Mouse (Mus musculus): ENCODE measurements at regions not wholly inside any gene's neighbourhood (a gene's known extent, or its start where the extent isn't known, plus 50 kb on each side); places are given as distances from the start of the nearest gene placed in this dataset.

- H3K27me3 ChIP-seq (ENCODE audit: control insufficient read depth, insufficient read depth, low read length), result no peaks in the 10 kb centered on the region
- no peaks in the 10 kb centered on the region for H3K4me1 ChIP-seq (ENCODE audit: control insufficient read depth, insufficient read depth, low read length)
- DNase-seq (ENCODE audit: low spot score) (no peak), ATAC-seq (ENCODE audit: insufficient number of reproducible peaks, low FRiP score, low TSS enrichment, low read depth) (no peak)
- no peaks in the 10 kb centered on the region for H3K9me3 ChIP-seq (ENCODE audit: control insufficient read depth, low read length)
- no peak overlapping the region for H3K4me2 ChIP-seq (ENCODE audit: low read depth, severe bottlenecking)
- no peaks in the 10 kb centered on the region for H3K36me3 ChIP-seq (ENCODE audit: control insufficient read depth, insufficient read depth, low read length)
- H3K4me3 ChIP-seq (ENCODE audit: low read depth, low read length), result no peak overlapping the region
- WGBS, result 86% methylated on average over 5 of the region's 5 CpGs
- no peak overlapping the region for H3K9ac ChIP-seq (ENCODE audit: low read length)
- no peak overlapping the region for H3K27ac ChIP-seq (replicated peaks; ENCODE audit: low read depth, low read length)
Measured at GRCm38 (mm10) chr9:91586635-91587034, 221.0 kb upstream of the Zic1 start.

- H3K27ac ChIP-seq (replicated peaks; ENCODE audit: low read depth, low read length), result no peak overlapping the region
- no peaks in the 10 kb centered on the region for H3K9me3 ChIP-seq (ENCODE audit: control insufficient read depth, low read length)
- no peaks in the 10 kb centered on the region for H3K4me1 ChIP-seq (ENCODE audit: control insufficient read depth, insufficient read depth, low read length)
- ATAC-seq (ENCODE audit: insufficient number of reproducible peaks, low FRiP score, low TSS enrichment, low read depth), result no peak
- no peaks in the 10 kb centered on the region for H3K36me3 ChIP-seq (ENCODE audit: control insufficient read depth, insufficient read depth, low read length)
- no peak for DNase-seq (ENCODE audit: low spot score)
- H3K4me3 ChIP-seq (ENCODE audit: low read depth, low read length), result no peak overlapping the region
- no peaks in the 10 kb centered on the region for H3K27me3 ChIP-seq (ENCODE audit: control insufficient read depth, insufficient read depth, low read length)
- H3K9ac ChIP-seq (ENCODE audit: low read length), result no peak overlapping the region
- no peak overlapping the region for H3K4me2 ChIP-seq (ENCODE audit: low read depth, severe bottlenecking)
Measured at GRCm38 (mm10) chr9:91574156-91574555, 208.5 kb upstream of the Zic1 start.

GRCm38 (mm10) chr9:91566006-91566641 is 200.5 kb upstream of the Zic1 start:
- no peaks in the 10 kb centered on the region for H3K4me1 ChIP-seq (ENCODE audit: control insufficient read depth, insufficient read depth, low read length)
- ATAC-seq (ENCODE audit: insufficient number of reproducible peaks, low FRiP score, low TSS enrichment, low read depth) (no peak), DNase-seq (ENCODE audit: low spot score) (no peak)
- no peak overlapping the region for H3K27ac ChIP-seq (replicated peaks; ENCODE audit: low read depth, low read length)
- no peak overlapping the region for H3K9ac ChIP-seq (ENCODE audit: low read length)
- H3K9me3 ChIP-seq (ENCODE audit: control insufficient read depth, low read length), result no peaks in the 10 kb centered on the region
- 61% methylated on average over 5 of the region's 5 CpGs for WGBS
- no peak overlapping the region for H3K4me3 ChIP-seq (ENCODE audit: low read depth, low read length)
- no peaks in the 10 kb centered on the region for H3K36me3 ChIP-seq (ENCODE audit: control insufficient read depth, insufficient read depth, low read length)
- H3K27me3 ChIP-seq (ENCODE audit: control insufficient read depth, insufficient read depth, low read length), result no peaks in the 10 kb centered on the region
- H3K4me2 ChIP-seq (ENCODE audit: low read depth, severe bottlenecking), result no peak overlapping the region

GRCm38 (mm10) chr9:91561331-91561730 is 195.7 kb upstream of the Zic1 start:
- H3K4me1 ChIP-seq (ENCODE audit: control insufficient read depth, insufficient read depth, low read length), result no peaks in the 10 kb centered on the region
- no peak overlapping the region for H3K4me2 ChIP-seq (ENCODE audit: low read depth, severe bottlenecking)
- no peaks in the 10 kb centered on the region for H3K36me3 ChIP-seq (ENCODE audit: control insufficient read depth, insufficient read depth, low read length)
- H3K9me3 ChIP-seq (ENCODE audit: control insufficient read depth, low read length), result no peaks in the 10 kb centered on the region
- H3K27ac ChIP-seq (replicated peaks; ENCODE audit: low read depth, low read length), result no peak overlapping the region
- no peak for DNase-seq (ENCODE audit: low spot score)
- no peaks in the 10 kb centered on the region for H3K27me3 ChIP-seq (ENCODE audit: control insufficient read depth, insufficient read depth, low read length)
- no peak overlapping the region for H3K9ac ChIP-seq (ENCODE audit: low read length)
- ATAC-seq (ENCODE audit: insufficient number of reproducible peaks, low FRiP score, low TSS enrichment, low read depth), result no peak
- WGBS, result 80% methylated on average over 2 of the region's 2 CpGs
- H3K4me3 ChIP-seq (ENCODE audit: low read depth, low read length), result no peak overlapping the region

GRCm38 (mm10) chr9:91559794-91560193 is 194.2 kb upstream of the Zic1 start:
- no peak overlapping the region for H3K4me3 ChIP-seq (ENCODE audit: low read depth, low read length)
- no peaks in the 10 kb centered on the region for H3K36me3 ChIP-seq (ENCODE audit: control insufficient read depth, insufficient read depth, low read length)
- no peak for ATAC-seq (ENCODE audit: insufficient number of reproducible peaks, low FRiP score, low TSS enrichment, low read depth)

GRCm38 (mm10) chr9:91547051-91547450 is 181.4 kb upstream of the Zic1 start:
- DNase-seq (ENCODE audit: low spot score) (no peak), ATAC-seq (ENCODE audit: insufficient number of reproducible peaks, low FRiP score, low TSS enrichment, low read depth) (no peak)
- Histone ChIP-seq H3K4me3 (ENCODE audit: low read depth, low read length) (no peak overlapping the region), H3K36me3 (ENCODE audit: control insufficient read depth, insufficient read depth, low read length) (no peaks in the 10 kb centered on the region), H3K9ac (ENCODE audit: low read length) (no peak overlapping the region), H3K27ac (replicated peaks; ENCODE audit: low read depth, low read length) (no peak overlapping the region), H3K9me3 (ENCODE audit: control insufficient read depth, low read length) (no peaks in the 10 kb centered on the region), H3K4me2 (ENCODE audit: low read depth, severe bottlenecking) (no peak overlapping the region), H3K27me3 (ENCODE audit: control insufficient read depth, insufficient read depth, low read length) (no peaks in the 10 kb centered on the region), H3K4me1 (ENCODE audit: control insufficient read depth, insufficient read depth, low read length) (no peaks in the 10 kb centered on the region)
- 73% methylated on average over 4 of the region's 4 CpGs for WGBS

More at GRCm38 (mm10) chr9:91559794-91560193, 194.2 kb upstream of the Zic1 start:
- Histone ChIP-seq H3K27ac (replicated peaks; ENCODE audit: low read depth, low read length) (no peak overlapping the region), H3K27me3 (ENCODE audit: control insufficient read depth, insufficient read depth, low read length) (no peaks in the 10 kb centered on the region), H3K4me1 (ENCODE audit: control insufficient read depth, insufficient read depth, low read length) (no peaks in the 10 kb centered on the region), H3K9ac (ENCODE audit: low read length) (no peak overlapping the region), H3K9me3 (ENCODE audit: control insufficient read depth, low read length) (no peaks in the 10 kb centered on the region), H3K4me2 (ENCODE audit: low read depth, severe bottlenecking) (no peak overlapping the region)
- WGBS, result 87% methylated on average over 6 of the region's 6 CpGs
- DNase-seq (ENCODE audit: low spot score), result no peak

GRCm38 (mm10) chr9:91545402-91545801 is 179.8 kb upstream of the Zic1 start:
- ATAC-seq (ENCODE audit: insufficient number of reproducible peaks, low FRiP score, low TSS enrichment, low read depth) (no peak), DNase-seq (ENCODE audit: low spot score) (no peak)
- Histone ChIP-seq H3K27ac (replicated peaks; ENCODE audit: low read depth, low read length) (no peak overlapping the region), H3K27me3 (ENCODE audit: control insufficient read depth, insufficient read depth, low read length) (no peaks in the 10 kb centered on the region), H3K4me3 (ENCODE audit: low read depth, low read length) (no peak overlapping the region), H3K9me3 (ENCODE audit: control insufficient read depth, low read length) (no peaks in the 10 kb centered on the region), H3K36me3 (ENCODE audit: control insufficient read depth, insufficient read depth, low read length) (no peaks in the 10 kb centered on the region), H3K4me1 (ENCODE audit: control insufficient read depth, insufficient read depth, low read length) (no peaks in the 10 kb centered on the region), H3K9ac (ENCODE audit: low read length) (no peak overlapping the region), H3K4me2 (ENCODE audit: low read depth, severe bottlenecking) (no peak overlapping the region)
- 73% methylated on average over 6 of the region's 6 CpGs for WGBS

- Histone ChIP-seq H3K4me3 (ENCODE audit: low read depth, low read length) (no peak overlapping the region), H3K27me3 (ENCODE audit: control insufficient read depth, insufficient read depth, low read length) (no peaks in the 10 kb centered on the region), H3K9me3 (ENCODE audit: control insufficient read depth, low read length) (no peaks in the 10 kb centered on the region), H3K4me1 (ENCODE audit: control insufficient read depth, insufficient read depth, low read length) (no peaks in the 10 kb centered on the region), H3K4me2 (ENCODE audit: low read depth, severe bottlenecking) (no peak overlapping the region), H3K9ac (ENCODE audit: low read length) (no peak overlapping the region), H3K36me3 (ENCODE audit: control insufficient read depth, insufficient read depth, low read length) (no peaks in the 10 kb centered on the region), H3K27ac (replicated peaks; ENCODE audit: low read depth, low read length) (no peak overlapping the region)
- ATAC-seq (ENCODE audit: insufficient number of reproducible peaks, low FRiP score, low TSS enrichment, low read depth) (no peak), DNase-seq (ENCODE audit: low spot score) (no peak)
- WGBS, result 78% methylated on average over 3 of the region's 3 CpGs
Measured at GRCm38 (mm10) chr9:91528838-91529475, 163.3 kb upstream of the Zic1 start.

- 80% methylated on average over 5 of the region's 5 CpGs for WGBS
- no peak overlapping the region for H3K4me3 ChIP-seq (ENCODE audit: low read depth, low read length)
Measured at GRCm38 (mm10) chr9:91528388-91528787, 162.8 kb upstream of the Zic1 start.

More at GRCm38 (mm10) chr9:91528388-91528787, 162.8 kb upstream of the Zic1 start:
- Histone ChIP-seq H3K27me3 (ENCODE audit: control insufficient read depth, insufficient read depth, low read length) (no peaks in the 10 kb centered on the region), H3K4me2 (ENCODE audit: low read depth, severe bottlenecking) (no peak overlapping the region), H3K27ac (replicated peaks; ENCODE audit: low read depth, low read length) (no peak overlapping the region), H3K36me3 (ENCODE audit: control insufficient read depth, insufficient read depth, low read length) (no peaks in the 10 kb centered on the region), H3K9ac (ENCODE audit: low read length) (no peak overlapping the region), H3K4me1 (ENCODE audit: control insufficient read depth, insufficient read depth, low read length) (no peaks in the 10 kb centered on the region), H3K9me3 (ENCODE audit: control insufficient read depth, low read length) (no peaks in the 10 kb centered on the region)
- DNase-seq (ENCODE audit: low spot score) (no peak), ATAC-seq (ENCODE audit: insufficient number of reproducible peaks, low FRiP score, low TSS enrichment, low read depth) (no peak)

All from limb, embryonic 11.5 days (tissue).